Mouse (Mus musculus): ENCODE measurements around the gene Alyref. TPM values are rescaled to one million over a fixed set of nuclear protein-coding genes. Genes with fewer than 3 reads are reported as not detected.
A peak's percentile ranks its signal among the peaks of the same experiment; 100 is the strongest.

Alyref gene
- total RNA-seq, 2 experiments from 2014 or later = 36.0 to 44.7 TPM

GRCm38 (mm10) chr11:120630881-120631725 lies 32.9 kb upstream of the Alyref start:
- TF ChIP-seq CTCF (IDR thresholded peaks at IDR 0.05) = no peak
- intact Hi-C loops (cut with DNase I) = no loop called here
- peak; percentile 32 for DNase-seq
- Histone ChIP-seq H3K4me3 (peak overlapping the region; percentile 96), H3K27ac (peak overlapping the region; percentile 98)

- Histone ChIP-seq H3K4me3 (peak overlapping the region; percentile 69), H3K27ac (peak overlapping the region; percentile 98)
- DNase-seq = peak; percentile 58
- no peak for TF ChIP-seq CTCF (IDR thresholded peaks at IDR 0.05)
- intact Hi-C loops (cut with DNase I) = no loop called here
Measured at GRCm38 (mm10) chr11:120630401-120630871, 32.3 kb upstream of the Alyref start.

GRCm38 (mm10) chr11:120629911-120630310 lies 31.7 kb upstream of the Alyref start:
- peak overlapping the region; percentile 69 for H3K4me3 ChIP-seq
- TF ChIP-seq CTCF (IDR thresholded peaks at IDR 0.05) = no peak
- H3K27ac ChIP-seq = peak overlapping the region; percentile 98
- DNase-seq = peak; percentile 87
- intact Hi-C loops (cut with DNase I) = no loop called here

- intact Hi-C loops (cut with DNase I) = no loop called here
- Histone ChIP-seq H3K27ac (peak overlapping the region; percentile 98), H3K4me3 (peak overlapping the region; percentile 69)
- no peak for TF ChIP-seq CTCF (IDR thresholded peaks at IDR 0.05)
- DNase-seq = peak; percentile 82
Measured at GRCm38 (mm10) chr11:120629341-120629730, 31.2 kb upstream of the Alyref start.

GRCm38 (mm10) chr11:120628601-120629340 lies 30.6 kb upstream of the Alyref start:
- Histone ChIP-seq H3K4me3 (peak overlapping the region; percentile 69), H3K27ac (peak overlapping the region; percentile 98)
- intact Hi-C loops (cut with DNase I) = no loop called here
- TF ChIP-seq CTCF (IDR thresholded peaks at IDR 0.05) = no peak
- no peak for DNase-seq

GRCm38 (mm10) chr11:120627468-120628300 lies 29.5 kb upstream of the Alyref start:
- TF ChIP-seq CTCF (IDR thresholded peaks at IDR 0.05) = no peak
- Histone ChIP-seq H3K4me3 (no peak overlapping the region), H3K27ac (peak overlapping the region; percentile 43)
- intact Hi-C loops (cut with DNase I) = no loop called here
- no peak for DNase-seq

- no peak for TF ChIP-seq CTCF (IDR thresholded peaks at IDR 0.05)
- H3K4me3 ChIP-seq = no peak overlapping the region
- no peak for DNase-seq
- H3K27ac ChIP-seq = no peak overlapping the region
- intact Hi-C loops (cut with DNase I) = no loop called here
Measured at GRCm38 (mm10) chr11:120626785-120627467, 28.8 kb upstream of the Alyref start.

GRCm38 (mm10) chr11:120625152-120625775 lies 27.1 kb upstream of the Alyref start, which contains the start of gene Sirt7:
TSS of gene Sirt7 (minus strand) at chr11:120625240.
- Histone ChIP-seq H3K27ac (peak within 1 kb of the TSS; percentile 87), H3K4me3 (peak within 1 kb of the TSS; percentile 85)
- intact Hi-C loops (cut with DNase I) = loop anchor here (2.0 kb wide), 1 partner anchor 88 kb away; the partner anchor contains the start of genes Cenpx and Lrrc45
- TF ChIP-seq CTCF (IDR thresholded peaks at IDR 0.05) = no peak
- no peak for DNase-seq

GRCm38 (mm10) chr11:120624680-120625111 lies 26.5 kb upstream of the Alyref start:
- TF ChIP-seq CTCF (IDR thresholded peaks at IDR 0.05) = no peak
- peak; percentile 91 for DNase-seq
- Histone ChIP-seq H3K4me3 (peak overlapping the region; percentile 85), H3K27ac (peak overlapping the region; percentile 87)
- intact Hi-C loops (cut with DNase I) = loop anchor here (2.0 kb wide), 1 partner anchor 88 kb away; the partner anchor contains the start of genes Cenpx and Lrrc45

- DNase-seq = peak; percentile 78
Measured at GRCm38 (mm10) chr11:120623961-120624679, 26.0 kb upstream of the Alyref start.

More at GRCm38 (mm10) chr11:120623961-120624679, 26.0 kb upstream of the Alyref start:
- peak overlapping the region; percentile 87 for H3K27ac ChIP-seq
- intact Hi-C loops (cut with DNase I) = loop anchor here (2.0 kb wide), 1 partner anchor 89 kb away; the partner anchor contains the start of genes Cenpx and Lrrc45
- peak overlapping the region; percentile 85 for H3K4me3 ChIP-seq
- TF ChIP-seq CTCF (IDR thresholded peaks at IDR 0.05) = peak; percentile 73
